Mouse (Mus musculus) MEL (cell line): ENCODE results near the gene Tacc3.

Experiments used
- CTCF ChIP-seq, 3 experiments: IDR thresholded peaks in 2 of 3; conservative IDR thresholded peaks in 1 of 3; 2 replicates each; pipeline ENCODE4 v1.5.1; 2011 to 2012; ENCODE audit warnings: low read length in 3 of 3, low read depth in 2 of 3, mild to moderate bottlenecking in 2 of 3, improper control_type of control experiment in 1 of 3, inconsistent platforms in 1 of 3, mixed read lengths in 1 of 3, moderate library complexity in 1 of 3; ENCODE audit not compliant: control insufficient read depth in 1 of 3, insufficient read depth in 1 of 3, poor library complexity in 1 of 3, severe bottlenecking in 1 of 3
- GABPA ChIP-seq: IDR thresholded peaks from 2 replicates; pipeline ENCODE4 v1.6.1; 2012; ENCODE audit warnings: low read depth, mild to moderate bottlenecking, inconsistent platforms, low read length, improper control_type of control experiment, moderate library complexity
- GATA1 ChIP-seq: IDR thresholded peaks from 2 replicates; pipeline ENCODE4 v1.6.1; 2011; ENCODE audit warnings: low read depth, low read length, improper control_type of control experiment
- MAFK ChIP-seq: IDR thresholded peaks from 2 replicates; pipeline ENCODE4 v1.6.1; 2011; ENCODE audit warnings: low read depth, mild to moderate bottlenecking, low read length, improper control_type of control experiment, borderline replicate concordance
- NRF1 ChIP-seq: IDR thresholded peaks from 2 replicates; pipeline ENCODE4 v1.6.1; 2014; ENCODE audit warnings: low read depth, mild to moderate bottlenecking, inconsistent platforms, low read length, improper control_type of control experiment, moderate library complexity; ENCODE audit not compliant: poor library complexity, insufficient read depth, severe bottlenecking
- POLR2A ChIP-seq, 2 experiments: IDR thresholded peaks; 2 replicates each; pipeline ENCODE4 v1.6.1; 2011 to 2012; ENCODE audit warnings: low read length in 2 of 2, mild to moderate bottlenecking in 2 of 2, control low read depth in 1 of 2, improper control_type of control experiment in 1 of 2, low read depth in 1 of 2, moderate library complexity in 1 of 2; ENCODE audit not compliant: control insufficient read depth in 1 of 2, insufficient read depth in 1 of 2, poor library complexity in 1 of 2
- SIN3A ChIP-seq: IDR thresholded peaks from 2 replicates; pipeline ENCODE4 v1.6.1; 2012; ENCODE audit warnings: low read length, improper control_type of control experiment, inconsistent platforms
- TAL1 ChIP-seq: IDR thresholded peaks from 2 replicates; pipeline ENCODE4 v1.6.1; 2012; ENCODE audit warnings: mild to moderate bottlenecking, inconsistent platforms, low read length, moderate library complexity, mixed read lengths
- TCF12 ChIP-seq: IDR thresholded peaks from 2 replicates; pipeline ENCODE4 v1.6.1; 2014; ENCODE audit warnings: low read depth, mild to moderate bottlenecking, inconsistent platforms, low read length, improper control_type of control experiment, moderate library complexity
- ZNF384 ChIP-seq: IDR thresholded peaks from 2 replicates; pipeline ENCODE4 v1.6.1; 2012; ENCODE audit warnings: low read depth, mild to moderate bottlenecking, inconsistent platforms, low read length, improper control_type of control experiment

GRCm38 (mm10) chr5:33678244-33678643, 20.3 kb downstream of the Tacc3 start:
- TF ChIP-seq SIN3A, result no peak
- TF ChIP-seq GABPA, result no peak
- no peak for TF ChIP-seq NRF1
- no peak for TF ChIP-seq POLR2A (IDR thresholded peaks at IDR 0.05; ENCODE audit: control insufficient read depth in 1 of 2, insufficient read depth in 1 of 2, low read depth in 1 of 2, low read length in 2 of 2, poor library complexity in 1 of 2)
- no peak for TF ChIP-seq ZNF384
- TF ChIP-seq CTCF (IDR thresholded peaks at IDR 0.05 in 2 of 3, conservative IDR thresholded peaks at IDR 0.05 in 1 of 3; ENCODE audit: control insufficient read depth in 1 of 3, insufficient read depth in 1 of 3, low read depth in 2 of 3, low read length in 3 of 3, poor library complexity in 1 of 3, severe bottlenecking in 1 of 3), result no peak
- TF ChIP-seq TCF12, result no peak
- no peak for TF ChIP-seq TAL1
- TF ChIP-seq GATA1, result no peak
- no peak for TF ChIP-seq MAFK
